Mouse (Mus musculus) bone marrow, adult 2 months (tissue): ENCODE data around the gene Nfia.

Experiments
- CTCF ChIP-seq: fragments of 200-500 bp; IDR thresholded peaks from 2 replicates; pipeline ENCODE4 v1.5.1; 2011; ENCODE audit warnings: low read length, control low read depth; ENCODE audit not compliant: control insufficient read depth, insufficient read depth
- POLR2A ChIP-seq: fragments of 200-500 bp; IDR thresholded peaks from 2 replicates; pipeline ENCODE4 v1.6.1; 2011; ENCODE audit warnings: low read depth, mild to moderate bottlenecking, control low read depth, low read length, borderline replicate concordance; ENCODE audit not compliant: control insufficient read depth

DNA sequence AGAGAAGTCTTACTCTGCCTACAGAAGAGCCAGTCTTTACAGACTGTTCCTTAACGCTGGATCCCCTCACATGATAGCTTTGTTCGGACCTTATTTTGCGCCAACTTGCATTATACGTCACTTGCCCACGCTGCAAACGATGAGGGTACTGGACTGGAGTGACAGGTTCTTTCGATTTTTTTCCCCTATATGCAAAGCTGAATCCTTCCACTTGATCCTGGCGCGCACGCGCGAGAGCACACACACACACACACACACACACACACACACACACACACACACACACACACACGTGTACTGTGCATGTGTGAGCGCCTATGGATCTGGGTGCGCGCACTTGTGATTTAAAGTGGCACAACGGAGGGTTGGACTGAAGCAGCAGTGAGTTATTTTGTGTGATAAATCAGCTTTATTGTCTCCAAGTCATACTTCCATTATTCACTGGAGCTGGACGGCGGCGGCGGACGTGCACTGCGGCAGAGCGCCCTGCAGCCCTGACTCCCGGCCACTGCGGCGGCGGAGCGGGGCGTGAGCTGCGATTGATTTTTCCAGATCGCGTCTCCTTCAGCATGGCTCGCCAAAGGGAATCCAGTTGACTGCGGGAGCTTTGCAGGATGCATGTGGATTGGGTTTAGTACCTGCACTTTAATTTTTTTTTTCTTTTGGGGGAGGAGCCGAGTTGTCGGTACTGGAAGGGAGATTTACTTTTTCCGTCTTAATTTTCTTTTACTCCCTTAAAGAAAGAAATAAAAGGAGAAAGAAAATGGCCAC lies 15.1 kb upstream of the Nfia start:
- TF ChIP-seq CTCF (no peak), POLR2A (no peak)
